Mouse (Mus musculus): ENCODE data around the gene Sag.

GRCm38 (mm10) chr1:87771724-87772123 lies 31.8 kb upstream of the Sag start:
- TF ChIP-seq CTCF (conservative IDR thresholded peaks at IDR 0.05; ENCODE audit: low read length) (no peak), NANOG (IDR thresholded peaks at IDR 0.05; ENCODE audit: borderline replicate concordance, low read length) (no peak)

All from E14TG2a.4 (cell line).